Mouse (Mus musculus) lung, embryonic 14.5 days (tissue): ENCODE data around the gene Krt16. TPM values are rescaled to one million over a fixed set of nuclear protein-coding genes. Genes with fewer than 3 reads are reported as not detected.

Experiments
- ATAC-seq: fragments of 200-750 bp; cut with Nextera tagmentation; 2 replicates; pipeline ENCODE4 v1.8.0; 2017; ENCODE audit warnings: mild to moderate bottlenecking, moderate TSS enrichment, moderate library complexity; ENCODE audit not compliant: insufficient read depth
- DNase-seq: peaks from one replicate; pipeline ENCODE4 v3.0.0-alpha.2; 2015
- H3K27ac ChIP-seq: fragments of 300-500 bp; sonication (generic); 2 replicates; pipeline ENCODE4 v1.5.1; 2014; ENCODE audit warnings: low read depth, mild to moderate bottlenecking, moderate library complexity
- H3K27me3 ChIP-seq: fragments of 300-500 bp; sonication (generic); 2 replicates; pipeline ENCODE4 v1.6.1; 2014; ENCODE audit warnings: low read length, control low read depth; ENCODE audit not compliant: insufficient read depth
- H3K36me3 ChIP-seq: fragments of 300-500 bp; sonication (generic); 2 replicates; pipeline ENCODE4 v1.6.1; 2014; ENCODE audit warnings: control low read depth; ENCODE audit not compliant: insufficient read depth
- H3K4me1 ChIP-seq: fragments of 300-500 bp; sonication (generic); 2 replicates; pipeline ENCODE4 v1.6.1; 2014; ENCODE audit warnings: antibody characterized with exemption, control low read depth; ENCODE audit not compliant: insufficient read depth
- H3K4me2 ChIP-seq: fragments of 300-500 bp; sonication (generic); 2 replicates; pipeline ENCODE4 v1.6.1; 2014; ENCODE audit warnings: mild to moderate bottlenecking
- H3K4me3 ChIP-seq: fragments of 300-500 bp; sonication (generic); 2 replicates; pipeline ENCODE4 v1.5.1; 2014; ENCODE audit warnings: low read depth, low read length
- H3K9ac ChIP-seq: fragments of 300-500 bp; sonication (generic); 2 replicates; pipeline ENCODE4 v1.6.1; 2014
- H3K9me3 ChIP-seq: fragments of 300-500 bp; sonication (generic); 2 replicates; pipeline ENCODE4 v1.6.1; 2016; ENCODE audit warnings: low read depth, low read length, control low read depth
- CTCF ChIP-seq: IDR thresholded peaks from 2 replicates; pipeline ENCODE4 v1.5.1; 2016; ENCODE audit warnings: antibody characterized with exemption, low read depth
- WGBS: fragments of 180-500 bp; shearing (Covaris S2); extraction: QIAGEN DNeasy Blood & Tissue Kit; methylation state at CpG from one replicate; pipeline ENCODE4 v1.1.7; 2014; 5-methylcytosine and 5-hydroxymethylcytosine counted together
- polyA plus RNA-seq: library from polyadenylated mRNA; unstranded; fragments of >200 nt; fragmentation: Nextera tagmentation; extraction: Ambion mirVana; gene quantifications from 2 replicates; pipeline ENCODE4 v1.2.1, GENCODE M21; 2014

The Krt16 gene
- polyA plus RNA-seq, 1 experiment from 2014 or later: not detected

DNA sequence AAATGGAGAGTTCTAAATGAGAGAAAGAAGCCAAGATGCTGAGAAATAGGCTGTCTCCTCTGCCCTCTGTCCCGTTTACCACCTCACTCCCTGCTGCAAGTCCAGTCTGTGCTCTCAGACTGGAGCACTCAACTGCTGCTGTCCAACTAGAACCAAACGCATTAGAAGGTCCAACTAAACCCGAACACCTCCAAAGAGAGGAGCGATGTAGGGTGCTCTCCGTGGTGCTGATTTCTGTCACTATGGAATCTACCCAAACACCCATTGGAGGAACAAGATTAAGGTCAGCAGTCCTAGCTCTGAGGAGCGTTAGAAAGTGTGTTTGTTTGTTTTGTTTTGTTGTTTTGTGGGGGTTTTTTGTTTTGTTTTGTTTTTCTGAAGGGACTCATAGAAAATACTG lies 45.3 kb downstream of the Krt16 start:
- Histone ChIP-seq H3K36me3 (no peaks in the 10 kb centered on the region), H3K9me3 (no peaks in the 10 kb centered on the region), H3K4me2 (no peak overlapping the region), H3K4me1 (no peaks in the 10 kb centered on the region), H3K27ac (no peak overlapping the region), H3K9ac (no peak overlapping the region), H3K27me3 (no peaks in the 10 kb centered on the region), H3K4me3 (no peak overlapping the region)
- TF ChIP-seq CTCF: no peak
- 14% methylated on average over 6 of the region's 6 CpGs for WGBS
- ATAC-seq: no peak
- DNase-seq: peak; percentile 89

- Histone ChIP-seq H3K4me3 (no peak overlapping the region), H3K27me3 (no peaks in the 10 kb centered on the region), H3K9ac (no peak overlapping the region), H3K9me3 (no peaks in the 10 kb centered on the region), H3K4me1 (no peaks in the 10 kb centered on the region), H3K36me3 (no peaks in the 10 kb centered on the region), H3K27ac (no peak overlapping the region), H3K4me2 (no peak overlapping the region)
- WGBS: 79% methylated on average over 4 of the region's 4 CpGs
- ATAC-seq (no peak), DNase-seq (no peak)
- no peak for TF ChIP-seq CTCF
Measured at GRCm38 (mm10) chr11:100202906-100203305, 45.8 kb downstream of the Krt16 start.

GRCm38 (mm10) chr11:100200104-100200820 lies 48.4 kb downstream of the Krt16 start:
- WGBS: 41% methylated on average over 8 of the region's 8 CpGs
- TF ChIP-seq CTCF: peak; percentile 57
- Histone ChIP-seq H3K9ac (no peak overlapping the region), H3K4me2 (no peak overlapping the region), H3K27ac (no peak overlapping the region), H3K27me3 (no peaks in the 10 kb centered on the region), H3K4me1 (no peaks in the 10 kb centered on the region), H3K9me3 (no peaks in the 10 kb centered on the region), H3K4me3 (no peak overlapping the region), H3K36me3 (no peaks in the 10 kb centered on the region)
- peak; percentile 31 for DNase-seq
- no peak for ATAC-seq

DNA sequence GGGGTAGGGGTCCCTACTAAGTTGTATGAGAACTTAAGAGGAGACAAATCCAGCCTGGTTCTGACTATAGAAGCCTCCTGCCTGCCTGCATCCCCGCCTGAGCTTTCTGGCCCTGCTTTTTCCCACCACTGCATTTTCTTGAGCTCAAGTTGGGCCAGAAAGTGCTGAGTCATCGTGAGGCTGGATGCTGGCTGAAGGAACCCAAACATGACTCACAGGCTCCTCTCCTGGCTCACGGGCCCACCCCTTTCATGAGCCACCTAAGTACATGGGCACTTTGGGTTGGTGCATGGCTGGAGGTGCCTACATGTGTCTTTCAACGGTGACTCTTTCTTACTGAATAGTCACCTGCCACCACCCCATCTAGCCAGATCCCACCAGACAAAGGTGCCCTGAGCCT lies 50.0 kb downstream of the Krt16 start:
- no peaks in the 10 kb centered on the region for H3K36me3 ChIP-seq
- ATAC-seq: no peak

More for the DNA sequence above, 50.0 kb downstream of the Krt16 start:
- Histone ChIP-seq H3K4me3 (no peak overlapping the region), H3K9ac (no peak overlapping the region), H3K27ac (no peak overlapping the region), H3K4me2 (no peak overlapping the region), H3K27me3 (no peaks in the 10 kb centered on the region), H3K4me1 (no peaks in the 10 kb centered on the region), H3K9me3 (no peaks in the 10 kb centered on the region)
- TF ChIP-seq CTCF: no peak
- DNase-seq: no peak
- 64% methylated on average over 4 of the region's 4 CpGs for WGBS

Other genes starting within 250 kb of the Krt16 start
- not detected in 2 replicates for gene Krt33a, start 232.7 kb downstream of the Krt16 start, polyA plus RNA-seq
- not detected in 2 replicates for gene Krt33b, start 219.0 kb downstream of the Krt16 start, polyA plus RNA-seq
- gene Krt34, start 207.3 kb downstream of the Krt16 start, polyA plus RNA-seq: not detected in 2 replicates
- not detected in 2 replicates for gene Krt31, start 198.4 kb downstream of the Krt16 start, polyA plus RNA-seq
- gene Krt32, start 160.7 kb downstream of the Krt16 start, polyA plus RNA-seq: not detected in 2 replicates
- not detected in 2 replicates for gene Krt35, start 152.7 kb downstream of the Krt16 start, polyA plus RNA-seq
- gene Krt36, start 143.3 kb downstream of the Krt16 start, polyA plus RNA-seq: 0.11 TPM in 1 of 2 replicates, not detected in the other
- 0.27 TPM in 1 of 2 replicates, not detected in the other for gene Krt13, start 127.3 kb downstream of the Krt16 start, polyA plus RNA-seq
- 3.9 and 4.4 TPM in 2 replicates for gene Krt15, start 113.0 kb downstream of the Krt16 start, polyA plus RNA-seq
- 86.7 and 91.0 TPM in 2 replicates for gene Krt19, start 100.2 kb downstream of the Krt16 start, polyA plus RNA-seq
- not detected in 2 replicates for gene Krt9, start 55.7 kb downstream of the Krt16 start, polyA plus RNA-seq
- 0.31 TPM in 1 of 2 replicates, not detected in the other for gene Krt14, start 41.4 kb downstream of the Krt16 start, polyA plus RNA-seq
- 2.1 and 2.9 TPM in 2 replicates for gene Krt17, start 12.1 kb upstream of the Krt16 start, polyA plus RNA-seq
- not detected in 2 replicates for gene Krt42, start 21.0 kb upstream of the Krt16 start, polyA plus RNA-seq
- 1,908 and 1,918 TPM in 2 replicates for gene Eif1, start 71.0 kb upstream of the Krt16 start, polyA plus RNA-seq
- not detected in 2 replicates for gene Gast, start 85.5 kb upstream of the Krt16 start, polyA plus RNA-seq
- gene Hap1, start 107.2 kb upstream of the Krt16 start, polyA plus RNA-seq: 8.7 and 9.6 TPM in 2 replicates
- gene Jup, start 148.9 kb upstream of the Krt16 start, polyA plus RNA-seq: 88.3 and 93.1 TPM in 2 replicates
- gene P3h4, start 165.9 kb upstream of the Krt16 start, polyA plus RNA-seq: 64.5 and 67.3 TPM in 2 replicates
- gene Fkbp10, start 166.8 kb upstream of the Krt16 start, polyA plus RNA-seq: 135 and 146 TPM in 2 replicates
- gene Nt5c3b, start 192.9 kb upstream of the Krt16 start, polyA plus RNA-seq: 127 and 136 TPM in 2 replicates
- gene Klhl10, start 193.0 kb upstream of the Krt16 start, polyA plus RNA-seq: 0.24 and 0.58 TPM in 2 replicates
- gene Klhl11, start 223.8 kb upstream of the Krt16 start, polyA plus RNA-seq: 10.9 and 12.3 TPM in 2 replicates